Mouse (Mus musculus): Measurements from ENCODE around the gene St5. TPM values are rescaled to one million over a fixed set of nuclear protein-coding genes. Genes with fewer than 3 reads are reported as not detected.
A peak's percentile ranks its signal among the peaks of the same experiment; 100 is the strongest.

The St5 gene
- polyA plus RNA-seq, 1 experiment from 2014 or later = 61.4 TPM

DNA sequence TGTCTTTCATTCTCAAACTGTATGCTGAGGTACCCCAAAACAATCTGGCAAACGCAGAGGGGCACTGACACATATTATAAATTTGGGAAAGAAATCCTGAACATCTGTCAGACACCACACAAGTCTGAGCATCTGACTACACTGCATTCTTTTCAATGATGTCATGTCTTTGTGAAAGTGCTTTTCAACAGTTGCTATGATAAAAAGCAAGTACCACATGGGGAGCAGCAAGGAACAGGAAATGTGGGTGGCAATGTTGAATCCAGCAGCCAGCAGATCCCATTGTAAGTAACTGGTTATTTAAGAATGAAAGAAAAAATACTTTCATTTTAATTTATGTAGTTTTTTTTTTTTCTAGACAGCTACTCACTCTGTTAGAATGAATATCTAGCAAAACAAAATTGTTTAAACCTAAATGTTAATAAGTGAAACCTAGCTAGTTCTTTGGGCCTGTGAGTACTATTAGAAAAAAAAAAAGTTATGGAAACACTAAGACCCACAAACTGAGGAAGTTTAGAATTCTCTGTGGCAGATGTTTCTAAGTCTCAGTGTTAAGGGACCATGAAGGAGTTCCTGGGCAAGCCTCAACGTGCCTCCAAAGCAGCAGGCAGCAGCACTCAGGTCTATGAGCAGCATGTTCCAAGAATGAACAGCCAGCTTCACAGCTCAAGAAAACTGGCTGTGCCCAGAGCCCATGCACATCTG, 124.4 kb downstream of the St5 start:
- Histone ChIP-seq H3K4me3 (ENCODE audit: low read depth, low read length) (no peak overlapping the region), H3K27ac (ENCODE audit: low read depth, low read length) (peak overlapping the region; percentile 57), H3K4me2 (ENCODE audit: low read depth) (no peak overlapping the region), H3K27me3 (ENCODE audit: control insufficient read depth, insufficient read depth, low read length) (no peaks in the 10 kb centered on the region), H3K36me3 (ENCODE audit: control insufficient read depth, insufficient read depth, low read length) (no peaks in the 10 kb centered on the region), H3K9me3 (ENCODE audit: control insufficient read depth, low read length) (no peaks in the 10 kb centered on the region), H3K9ac (ENCODE audit: low read length) (no peak overlapping the region), H3K4me1 (ENCODE audit: control insufficient read depth, insufficient read depth, low read length) (peaks cover 21% of the 10 kb centered on the region)
- DNase-seq (ENCODE audit: low spot score) (no peak), ATAC-seq (ENCODE audit: insufficient read depth, low FRiP score, low TSS enrichment) (no peak)
- WGBS = 23% methylated on average over 2 of the region's 2 CpGs

DNA sequence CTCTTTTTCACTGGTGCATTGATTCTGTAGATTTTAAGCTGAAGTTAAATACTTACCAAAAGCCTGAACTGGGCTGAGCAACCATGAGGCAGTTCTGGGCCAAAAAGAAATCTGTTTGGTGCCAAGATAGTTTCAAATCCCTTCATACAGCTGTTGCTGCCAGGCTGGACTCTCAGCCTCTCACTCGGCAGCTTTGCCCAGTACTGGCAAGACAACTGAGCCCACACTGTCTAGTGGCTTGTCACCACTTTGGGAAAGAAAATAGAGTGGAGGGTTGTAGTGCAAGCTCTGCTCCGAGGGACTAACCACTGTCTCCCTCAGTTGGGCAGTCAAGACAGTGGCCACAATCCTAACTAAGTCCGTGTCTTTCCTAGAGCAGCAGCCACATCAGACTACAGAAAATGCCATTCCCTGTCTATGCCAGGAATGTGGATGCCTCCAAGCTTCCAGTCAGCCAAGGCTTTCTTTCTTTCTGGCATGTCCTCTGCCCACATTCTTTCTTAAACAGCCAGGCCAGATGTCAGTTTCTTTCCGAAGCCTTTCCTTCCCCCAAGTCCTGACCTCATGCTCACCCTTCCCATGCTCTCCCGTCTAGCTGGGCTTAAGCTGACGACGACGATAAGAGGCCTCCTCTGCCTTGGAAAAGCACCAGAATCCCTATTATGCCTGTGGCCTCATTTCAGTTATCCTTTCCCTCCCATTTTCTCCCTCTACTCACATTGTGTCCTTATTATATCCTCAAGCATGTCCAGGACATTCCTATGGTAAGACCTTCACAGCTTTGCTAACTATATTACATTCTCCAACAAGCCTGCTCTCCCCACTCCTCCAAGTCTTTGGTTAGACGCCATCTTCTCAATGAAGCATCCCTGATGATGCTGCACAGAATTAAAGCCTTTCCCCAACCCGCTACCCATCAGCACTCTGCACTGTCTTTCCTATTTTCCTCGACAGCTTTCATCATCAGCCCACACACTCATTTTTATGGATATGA, 126.8 kb downstream of the St5 start:
- H3K4me2 ChIP-seq (ENCODE audit: low read depth) = no peak overlapping the region
- H3K9me3 ChIP-seq (ENCODE audit: control insufficient read depth, low read length) = no peaks in the 10 kb centered on the region
- H3K27ac ChIP-seq (ENCODE audit: low read depth, low read length) = no peak overlapping the region
- H3K27me3 ChIP-seq (ENCODE audit: control insufficient read depth, insufficient read depth, low read length) = no peaks in the 10 kb centered on the region
- no peak overlapping the region for H3K9ac ChIP-seq (ENCODE audit: low read length)
- no peak overlapping the region for H3K4me3 ChIP-seq (ENCODE audit: low read depth, low read length)
- H3K4me1 ChIP-seq (ENCODE audit: control insufficient read depth, insufficient read depth, low read length) = peaks cover 21% of the 10 kb centered on the region
- no peak for ATAC-seq (ENCODE audit: insufficient read depth, low FRiP score, low TSS enrichment)
- H3K36me3 ChIP-seq (ENCODE audit: control insufficient read depth, insufficient read depth, low read length) = no peaks in the 10 kb centered on the region
- WGBS = 57% methylated on average over 11 of the region's 11 CpGs
- DNase-seq (ENCODE audit: low spot score) = no peak

GRCm38 (mm10) chr7:109574166-109574565, 129.2 kb downstream of the St5 start:
- ATAC-seq (ENCODE audit: insufficient read depth, low FRiP score, low TSS enrichment) (no peak), DNase-seq (ENCODE audit: low spot score) (no peak)
- no peak overlapping the region for H3K27ac ChIP-seq (ENCODE audit: low read depth, low read length)
- H3K9me3 ChIP-seq (ENCODE audit: control insufficient read depth, low read length) = no peaks in the 10 kb centered on the region
- H3K4me2 ChIP-seq (ENCODE audit: low read depth) = no peak overlapping the region
- no peaks in the 10 kb centered on the region for H3K36me3 ChIP-seq (ENCODE audit: control insufficient read depth, insufficient read depth, low read length)
- 95% methylated on average over 7 of the region's 7 CpGs for WGBS
- no peak overlapping the region for H3K4me3 ChIP-seq (ENCODE audit: low read depth, low read length)
- no peak overlapping the region for H3K9ac ChIP-seq (ENCODE audit: low read length)
- H3K4me1 ChIP-seq (ENCODE audit: control insufficient read depth, insufficient read depth, low read length) = peaks cover 9% of the 10 kb centered on the region
- H3K27me3 ChIP-seq (ENCODE audit: control insufficient read depth, insufficient read depth, low read length) = no peaks in the 10 kb centered on the region

DNA sequence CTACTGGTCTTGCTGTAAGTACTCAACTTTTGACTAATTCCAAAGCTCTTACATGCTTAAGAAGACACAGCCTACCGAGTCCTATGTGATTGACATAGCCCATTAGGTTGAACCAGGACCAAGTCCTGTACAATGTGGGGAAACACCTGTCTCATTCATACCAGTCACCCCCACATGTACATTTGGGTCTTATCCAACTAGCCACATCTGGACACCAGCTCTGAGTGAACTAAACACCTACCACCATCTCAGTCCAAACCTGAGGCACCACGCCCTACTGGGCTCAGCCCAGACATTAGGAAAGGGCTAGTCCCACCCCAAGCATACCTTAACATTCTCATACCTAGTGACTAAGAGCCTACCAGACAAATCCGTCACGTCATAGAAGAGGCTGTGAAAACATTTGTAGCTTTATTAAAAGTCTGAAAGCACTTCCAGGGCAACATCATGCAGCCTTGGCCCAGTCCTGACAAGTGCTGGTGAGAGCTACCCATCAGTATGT, 135.0 kb downstream of the St5 start:
- Histone ChIP-seq H3K9ac (ENCODE audit: low read length) (no peak overlapping the region), H3K4me3 (ENCODE audit: low read depth, low read length) (no peak overlapping the region), H3K36me3 (ENCODE audit: control insufficient read depth, insufficient read depth, low read length) (no peaks in the 10 kb centered on the region; the same call in 1 of the 2 replicates), H3K4me1 (ENCODE audit: control insufficient read depth, insufficient read depth, low read length) (0 out of 2 replicates have a peak, but pooled peaks cover 4% of the 10 kb centered on the region), H3K27ac (ENCODE audit: low read depth, low read length) (no peak overlapping the region), H3K27me3 (ENCODE audit: control insufficient read depth, insufficient read depth, low read length) (no peaks in the 10 kb centered on the region), H3K9me3 (ENCODE audit: control insufficient read depth, low read length) (no peaks in the 10 kb centered on the region), H3K4me2 (ENCODE audit: low read depth) (no peak overlapping the region)
- WGBS = 92% methylated on average over 4 of the region's 4 CpGs
- ATAC-seq (ENCODE audit: insufficient read depth, low FRiP score, low TSS enrichment) (no peak), DNase-seq (ENCODE audit: low spot score) (no peak)

DNA sequence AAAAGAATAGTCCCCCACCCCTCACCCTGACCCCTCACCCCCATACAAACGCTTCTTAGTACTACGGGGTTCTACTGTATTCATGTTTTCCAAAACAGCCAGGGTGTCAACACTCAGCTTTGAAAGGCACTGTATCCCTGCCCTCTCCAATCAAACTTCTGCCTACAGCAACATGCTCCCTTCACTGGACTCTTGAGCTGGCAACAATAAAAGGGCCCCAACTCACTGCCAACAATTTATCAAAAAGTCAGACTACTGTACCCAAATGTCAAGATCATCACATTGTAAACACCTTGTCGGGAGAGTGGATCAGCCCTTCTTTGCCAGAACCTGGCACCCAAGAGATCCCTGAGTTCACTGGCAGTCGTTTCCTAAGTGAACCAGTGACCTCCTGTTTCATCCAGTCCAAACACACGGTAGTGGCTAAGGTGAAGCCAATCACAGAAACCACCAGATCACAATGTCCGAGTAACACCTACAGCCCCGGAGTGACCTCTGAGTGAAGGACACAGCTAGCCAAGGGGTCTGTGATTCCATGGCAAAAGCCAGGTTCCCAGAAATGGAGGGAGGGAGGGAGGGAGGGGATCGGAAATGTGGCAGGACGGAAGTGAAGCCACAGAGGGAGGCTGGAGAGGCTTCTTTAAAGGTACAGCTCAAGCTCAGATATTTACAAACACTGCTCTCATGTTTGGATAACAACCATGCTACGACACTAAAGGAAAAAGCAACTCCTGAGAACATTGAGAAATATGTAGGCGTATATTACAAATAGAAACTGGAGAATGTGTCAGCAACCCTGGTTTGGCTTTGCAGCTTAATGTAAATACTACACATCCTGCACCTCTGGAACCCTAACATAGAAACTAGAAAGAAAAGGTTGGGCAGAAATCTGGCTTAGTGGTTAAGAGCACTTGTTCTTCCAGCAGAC, 136.3 kb downstream of the St5 start:
- ATAC-seq (ENCODE audit: insufficient read depth, low FRiP score, low TSS enrichment) = no peak
- 81% methylated on average over 11 of the region's 11 CpGs for WGBS
- no peaks in the 10 kb centered on the region; the same call in 1 of the 2 replicates for H3K36me3 ChIP-seq (ENCODE audit: control insufficient read depth, insufficient read depth, low read length)
- no peak overlapping the region for H3K4me3 ChIP-seq (ENCODE audit: low read depth, low read length)
- H3K9ac ChIP-seq (ENCODE audit: low read length) = no peak overlapping the region
- 0 out of 2 replicates have a peak, but pooled peaks cover 6% of the 10 kb centered on the region for H3K4me1 ChIP-seq (ENCODE audit: control insufficient read depth, insufficient read depth, low read length)
- no peaks in the 10 kb centered on the region for H3K9me3 ChIP-seq (ENCODE audit: control insufficient read depth, low read length)
- H3K4me2 ChIP-seq (ENCODE audit: low read depth) = no peak overlapping the region
- no peaks in the 10 kb centered on the region for H3K27me3 ChIP-seq (ENCODE audit: control insufficient read depth, insufficient read depth, low read length)
- DNase-seq (ENCODE audit: low spot score) = no peak
- no peak overlapping the region for H3K27ac ChIP-seq (ENCODE audit: low read depth, low read length)

DNA sequence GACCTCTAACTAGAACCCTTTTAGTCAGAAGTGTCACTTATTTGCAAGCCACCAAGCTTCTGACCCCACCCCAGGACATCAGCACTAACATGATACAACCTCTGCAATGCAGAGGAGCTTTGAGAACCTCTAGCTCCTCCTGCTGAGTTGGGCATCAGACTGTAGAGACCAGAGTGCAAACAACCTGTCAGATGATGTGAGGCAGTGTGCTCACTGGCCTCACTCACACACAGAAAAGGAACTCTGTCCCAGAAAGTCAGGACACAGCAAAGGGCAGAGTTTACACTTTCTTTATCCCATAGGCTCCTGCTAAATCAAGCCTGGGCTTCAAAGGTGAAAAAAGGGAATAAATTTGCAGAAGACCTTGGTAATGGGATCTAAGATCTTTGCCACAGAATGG, 137.1 kb downstream of the St5 start:
- no peak overlapping the region for H3K27ac ChIP-seq (ENCODE audit: low read depth, low read length)
- H3K4me3 ChIP-seq (ENCODE audit: low read depth, low read length) = no peak overlapping the region
- H3K4me2 ChIP-seq (ENCODE audit: low read depth) = no peak overlapping the region
- H3K9ac ChIP-seq (ENCODE audit: low read length) = no peak overlapping the region
- no peak for ATAC-seq (ENCODE audit: insufficient read depth, low FRiP score, low TSS enrichment)
- no peaks in the 10 kb centered on the region for H3K27me3 ChIP-seq (ENCODE audit: control insufficient read depth, insufficient read depth, low read length)
- no peaks in the 10 kb centered on the region; the same call in 1 of the 2 replicates for H3K36me3 ChIP-seq (ENCODE audit: control insufficient read depth, insufficient read depth, low read length)
- no peak for DNase-seq (ENCODE audit: low spot score)
- H3K4me1 ChIP-seq (ENCODE audit: control insufficient read depth, insufficient read depth, low read length) = 0 out of 2 replicates have a peak, but pooled peaks cover 6% of the 10 kb centered on the region
- no peaks in the 10 kb centered on the region for H3K9me3 ChIP-seq (ENCODE audit: control insufficient read depth, low read length)

- no peaks in the 10 kb centered on the region for H3K9me3 ChIP-seq (ENCODE audit: control insufficient read depth, low read length)
- H3K4me3 ChIP-seq (ENCODE audit: low read depth, low read length) = no peak overlapping the region
- DNase-seq (ENCODE audit: low spot score) (no peak), ATAC-seq (ENCODE audit: insufficient read depth, low FRiP score, low TSS enrichment) (no peak)
- no peak overlapping the region for H3K4me2 ChIP-seq (ENCODE audit: low read depth)
- H3K4me1 ChIP-seq (ENCODE audit: control insufficient read depth, insufficient read depth, low read length) = 0 out of 2 replicates have a peak, but pooled peaks cover 6% of the 10 kb centered on the region
- 85% methylated on average over 4 of the region's 4 CpGs for WGBS
- H3K27ac ChIP-seq (ENCODE audit: low read depth, low read length) = no peak overlapping the region
- no peak overlapping the region for H3K9ac ChIP-seq (ENCODE audit: low read length)
- no peaks in the 10 kb centered on the region; the same call in 1 of the 2 replicates for H3K36me3 ChIP-seq (ENCODE audit: control insufficient read depth, insufficient read depth, low read length)
- H3K27me3 ChIP-seq (ENCODE audit: control insufficient read depth, insufficient read depth, low read length) = no peaks in the 10 kb centered on the region
These were observed 139.5 kb downstream of the St5 start for GRCm38 (mm10) chr7:109563775-109564362.

DNA sequence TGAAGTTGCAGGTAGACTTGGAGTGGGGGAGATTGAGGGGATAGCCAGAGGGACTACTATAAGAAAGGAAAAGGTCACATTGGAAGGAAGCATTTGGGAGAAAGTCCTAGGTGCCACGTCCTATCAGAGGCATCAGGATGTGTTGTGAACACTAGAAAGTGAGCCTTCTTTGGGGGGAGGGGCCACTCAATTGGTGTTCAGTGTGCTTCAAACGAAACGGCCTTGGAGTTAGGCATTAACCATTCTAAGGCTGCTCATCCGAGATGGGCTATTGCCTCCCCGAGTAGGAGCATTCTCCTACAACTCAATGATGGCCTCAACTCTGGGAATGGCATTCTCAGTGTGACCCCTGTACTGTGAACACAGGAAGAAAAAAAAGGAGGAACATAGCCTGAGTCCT, 140.7 kb downstream of the St5 start:
- Histone ChIP-seq H3K4me1 (ENCODE audit: control insufficient read depth, insufficient read depth, low read length) (0 out of 2 replicates have a peak, but pooled peaks cover 6% of the 10 kb centered on the region), H3K9ac (ENCODE audit: low read length) (no peak overlapping the region), H3K4me2 (ENCODE audit: low read depth) (no peak overlapping the region), H3K36me3 (ENCODE audit: control insufficient read depth, insufficient read depth, low read length) (no peaks in the 10 kb centered on the region), H3K4me3 (ENCODE audit: low read depth, low read length) (no peak overlapping the region), H3K27ac (ENCODE audit: low read depth, low read length) (no peak overlapping the region), H3K9me3 (ENCODE audit: control insufficient read depth, low read length) (no peaks in the 10 kb centered on the region), H3K27me3 (ENCODE audit: control insufficient read depth, insufficient read depth, low read length) (no peaks in the 10 kb centered on the region)
- ATAC-seq (ENCODE audit: insufficient read depth, low FRiP score, low TSS enrichment) (no peak), DNase-seq (ENCODE audit: low spot score) (no peak)
- 54% methylated on average over 5 of the region's 5 CpGs for WGBS
